Mouse (Mus musculus) midbrain, embryonic 13.5 days (tissue): ENCODE data around the gene Gm11559. TPM values are rescaled to one million over a fixed set of nuclear protein-coding genes. Genes with fewer than 3 reads are reported as not detected.

Source experiments
- polyA plus RNA-seq: library from polyadenylated mRNA; unstranded; fragments of >200 nt; fragmentation: Nextera tagmentation; extraction: Ambion mirVana; gene quantifications from 2 replicates; pipeline ENCODE4 v1.2.1, GENCODE M21; 2015

The Gm11559 gene
- polyA plus RNA-seq, 1 experiment from 2014 or later: not detected

Other genes starting within 250 kb of the Gm11559 start
- not detected in 2 replicates for gene Krtap2-4, start 249.6 kb upstream of the Gm11559 start, polyA plus RNA-seq
- gene Gm11562, start 244.0 kb upstream of the Gm11559 start, polyA plus RNA-seq: not detected in 2 replicates
- not detected in 2 replicates for gene Krtap4-1, start 236.2 kb upstream of the Gm11559 start, polyA plus RNA-seq
- not detected in 2 replicates for gene Krtap4-2, start 229.4 kb upstream of the Gm11559 start, polyA plus RNA-seq
- not detected in 2 replicates for gene Krtap4-7, start 220.4 kb upstream of the Gm11559 start, polyA plus RNA-seq
- gene Gm11555, start 214.2 kb upstream of the Gm11559 start, polyA plus RNA-seq: not detected in 2 replicates
- gene Gm11563, start 205.5 kb upstream of the Gm11559 start, polyA plus RNA-seq: not detected in 2 replicates
- gene Krtap4-6, start 198.5 kb upstream of the Gm11559 start, polyA plus RNA-seq: not detected in 2 replicates
- not detected in 2 replicates for gene Gm14190, start 173.7 kb upstream of the Gm11559 start, polyA plus RNA-seq
- not detected in 2 replicates for gene Gm14180, start 130.2 kb upstream of the Gm11559 start, polyA plus RNA-seq
- not detected in 2 replicates for gene Gm11595, start 91.6 kb upstream of the Gm11559 start, polyA plus RNA-seq
- gene Krtap4-8, start 83.8 kb upstream of the Gm11559 start, polyA plus RNA-seq: not detected in 2 replicates
- gene Krtap4-9, start 79.3 kb upstream of the Gm11559 start, polyA plus RNA-seq: not detected in 2 replicates
- gene Gm11596, start 71.0 kb upstream of the Gm11559 start, polyA plus RNA-seq: not detected in 2 replicates
- gene Gm11569, start 65.5 kb upstream of the Gm11559 start, polyA plus RNA-seq: not detected in 2 replicates
- not detected in 2 replicates for gene Gm11554, start 60.0 kb upstream of the Gm11559 start, polyA plus RNA-seq
- not detected in 2 replicates for gene Krtap4-13, start 54.6 kb upstream of the Gm11559 start, polyA plus RNA-seq
- gene Gm11564, start 48.8 kb upstream of the Gm11559 start, polyA plus RNA-seq: not detected in 2 replicates
- not detected in 2 replicates for gene 2300003K06Rik, start 26.4 kb upstream of the Gm11559 start, polyA plus RNA-seq
- gene Krtap4-16, start 12.9 kb upstream of the Gm11559 start, polyA plus RNA-seq: not detected in 2 replicates
- not detected in 2 replicates for gene Gm11568, start 6.6 kb upstream of the Gm11559 start, polyA plus RNA-seq
- gene Krtap9-1, start 8.9 kb downstream of the Gm11559 start, polyA plus RNA-seq: not detected in 2 replicates
- not detected in 2 replicates for gene Gm11567, start 14.7 kb downstream of the Gm11559 start, polyA plus RNA-seq
- not detected in 2 replicates for gene Krtap31-1, start 43.4 kb downstream of the Gm11559 start, polyA plus RNA-seq
- gene Gm11565, start 50.3 kb downstream of the Gm11559 start, polyA plus RNA-seq: not detected in 2 replicates
- gene Krtap31-2, start 71.8 kb downstream of the Gm11559 start, polyA plus RNA-seq: not detected in 2 replicates
- gene Krtap9-5, start 84.0 kb downstream of the Gm11559 start, polyA plus RNA-seq: not detected in 2 replicates
- not detected in 2 replicates for gene Krtap29-1, start 114.6 kb downstream of the Gm11559 start, polyA plus RNA-seq
- not detected in 2 replicates for gene Krtap16-1, start 122.1 kb downstream of the Gm11559 start, polyA plus RNA-seq
- gene Krtap17-1, start 129.5 kb downstream of the Gm11559 start, polyA plus RNA-seq: 0.28 and 0.37 TPM in 2 replicates
- gene Krt33a, start 151.7 kb downstream of the Gm11559 start, polyA plus RNA-seq: not detected in 2 replicates
- gene Krt33b, start 165.4 kb downstream of the Gm11559 start, polyA plus RNA-seq: not detected in 2 replicates
- not detected in 2 replicates for gene Krt34, start 177.1 kb downstream of the Gm11559 start, polyA plus RNA-seq
- gene Krt31, start 186.1 kb downstream of the Gm11559 start, polyA plus RNA-seq: not detected in 2 replicates
- gene Krt32, start 223.8 kb downstream of the Gm11559 start, polyA plus RNA-seq: not detected in 2 replicates
- gene Krt35, start 231.8 kb downstream of the Gm11559 start, polyA plus RNA-seq: not detected in 2 replicates
- gene Krt36, start 241.2 kb downstream of the Gm11559 start, polyA plus RNA-seq: not detected in 2 replicates